ENCODE assay signal across 9 mouse cellular contexts in genomic region chr8:120000461-120000860, GRCm38 (mm10). TPM values are rescaled to one million over a fixed set of nuclear protein-coding genes. Genes with fewer than 3 reads are reported as not detected.
DNase-seq lines count a peak whose midpoint lies in the region; ATAC-seq lines count a peak whose summit lies in the region.
"Had no signal": no experiment of that assay in that cellular context is flagged by ENCODE, and none has a peak within 500 bp of the region (broad histone marks: within the 10 kb centered on the region; RNA-seq: fewer than 3 reads in every experiment).

No protein-coding gene starts in this region.

- no peak overlapping the region for H3K4me2 ChIP-seq in lung, embryonic 15.5 days
- H3K4me2 ChIP-seq in embryonic facial prominence, embryonic 12.5 days (replicated peaks): no peak overlapping the region
- no peak overlapping the region for H3K4me2 ChIP-seq in heart, embryonic 11.5 days

- WGBS in lung, embryonic 15.5 days: 18% methylated on average over 8 of the region's 8 CpGs
- WGBS in embryonic facial prominence, embryonic 12.5 days: 65% methylated on average over 8 of the region's 8 CpGs
- 50% methylated on average over 8 of the region's 8 CpGs for WGBS in heart, embryonic 11.5 days (ENCODE audit: insufficient replicate concordance)

- no peaks in the 10 kb centered on the region for H3K36me3 ChIP-seq in lung, embryonic 15.5 days
- H3K36me3 ChIP-seq in embryonic facial prominence, embryonic 12.5 days: no peaks in the 10 kb centered on the region
- H3K36me3 ChIP-seq in heart, embryonic 11.5 days (ENCODE audit: control insufficient read depth, insufficient read depth, low read length): no peaks in the 10 kb centered on the region

- no peaks in the 10 kb centered on the region for H3K9me3 ChIP-seq in lung, embryonic 15.5 days
- H3K9me3 ChIP-seq in embryonic facial prominence, embryonic 12.5 days: no peaks in the 10 kb centered on the region
- H3K9me3 ChIP-seq in heart, embryonic 11.5 days (replicated peaks; ENCODE audit: control insufficient read depth, low read length): no peaks in the 10 kb centered on the region

- peaks cover 33% of the 10 kb centered on the region for H3K4me1 ChIP-seq in lung, embryonic 15.5 days
- H3K4me1 ChIP-seq in embryonic facial prominence, embryonic 12.5 days: peaks cover 33% of the 10 kb centered on the region; the same call in 1 of the 2 replicates
- H3K4me1 ChIP-seq in heart, embryonic 11.5 days (ENCODE audit: control insufficient read depth, insufficient read depth, low read length): peaks cover 13% of the 10 kb centered on the region; the same call in 1 of the 2 replicates

- H3K27me3 ChIP-seq in lung, embryonic 15.5 days: no peaks in the 10 kb centered on the region
- H3K27me3 ChIP-seq in embryonic facial prominence, embryonic 12.5 days: no peaks in the 10 kb centered on the region
- H3K27me3 ChIP-seq in heart, embryonic 11.5 days (ENCODE audit: control insufficient read depth, insufficient read depth, low read length): peaks cover 11% of the 10 kb centered on the region

- no peak for ATAC-seq in lung, embryonic 15.5 days (ENCODE audit: borderline replicate concordance, extremely low read depth, low FRiP score, low TSS enrichment)
- ATAC-seq in embryonic facial prominence, embryonic 12.5 days (ENCODE audit: insufficient number of reproducible peaks, insufficient read depth, low FRiP score, low TSS enrichment): no peak
- ATAC-seq in heart, embryonic 11.5 days (replicated peaks; ENCODE audit: insufficient number of reproducible peaks, low FRiP score, low TSS enrichment): no peak

- H3K27ac ChIP-seq in lung, embryonic 15.5 days: peak overlapping the region; percentile 51; the same call in 1 of the 2 replicates
- H3K27ac ChIP-seq in embryonic facial prominence, embryonic 12.5 days: 0 out of 2 replicates have a peak overlapping the region, but pooled peaks have one; percentile 65
- no peak overlapping the region for H3K27ac ChIP-seq in heart, embryonic 11.5 days (ENCODE audit: low read depth, low read length)

- H3K9ac ChIP-seq in lung, embryonic 15.5 days: no peak overlapping the region
- no peak overlapping the region for H3K9ac ChIP-seq in embryonic facial prominence, embryonic 12.5 days
- H3K9ac ChIP-seq in heart, embryonic 11.5 days (ENCODE audit: low read depth, low read length): 0 out of 2 replicates have a peak overlapping the region, but pooled peaks have one; percentile 22

- H3K4me3 ChIP-seq in lung, embryonic 15.5 days: no peak overlapping the region
- H3K4me3 ChIP-seq in embryonic facial prominence, embryonic 12.5 days: no peak overlapping the region
- H3K4me3 ChIP-seq in heart, embryonic 11.5 days (ENCODE audit: low read depth, low read length): no peak overlapping the region

- DNase-seq in lung, postnatal 25 days (ENCODE audit: low spot score): no peak
- DNase-seq in lung, postnatal 14 days: peak; percentile 40
- DNase-seq in right cerebral cortex, adult 18-20 months: no peak
- DNase-seq in left cerebral cortex, adult 18-20 months (ENCODE audit: low spot score in 2 of 2): no peak
- no peak for DNase-seq in embryo, embryonic 9.5 days (ENCODE audit: extremely low spot score)
- DNase-seq: retina, postnatal 1 day had no signal

RNA-seq across cellular contexts. Expression of gene Crispld2, which starts 8.2 kb away (rescaled TPM):
- polyA plus RNA-seq in lung, embryonic 15.5 days (2015; fragmentation: Nextera tagmentation; extraction: Ambion mirVana): 9.2 and 10.0 TPM in 2 replicates
- polyA plus RNA-seq in embryonic facial prominence, embryonic 12.5 days (2016; fragmentation: Nextera tagmentation; extraction: Ambion mirVana): 6.7 and 7.1 TPM in 2 replicates
- 1.7 and 2.8 TPM in 2 replicates for polyA plus RNA-seq in heart, embryonic 11.5 days (2014; fragmentation: Nextera tagmentation; extraction: Ambion mirVana)
- 1 to 10 TPM; 2.1 to 2.7 TPM for total RNA-seq in left cerebral cortex, adult 18-20 months (2021)
